Mouse (Mus musculus) intestine, embryonic 15.5 days (tissue): Measurements from ENCODE around the gene Tshz2. TPM values are rescaled to one million over a fixed set of nuclear protein-coding genes. Genes with fewer than 3 reads are reported as not detected.

ENCODE experiments used
- ATAC-seq: fragments of 200-750 bp; cut with Nextera tagmentation; 2 replicates; pipeline ENCODE4 v1.8.0; 2017; ENCODE audit warnings: moderate TSS enrichment, moderate library complexity
- H3K27ac ChIP-seq: fragments of 300-500 bp; sonication (generic); 2 replicates; pipeline ENCODE4 v1.5.1; 2015; ENCODE audit warnings: mild to moderate bottlenecking, inconsistent platforms
- H3K27me3 ChIP-seq: fragments of 300-500 bp; sonication (generic); replicated peaks from 2 replicates; pipeline ENCODE4 v1.6.1; 2015; ENCODE audit warnings: inconsistent platforms
- H3K36me3 ChIP-seq: fragments of 300-500 bp; sonication (generic); 2 replicates; pipeline ENCODE4 v1.6.1; 2015; ENCODE audit warnings: inconsistent platforms
- H3K4me1 ChIP-seq: fragments of 300-500 bp; sonication (generic); replicated peaks from 2 replicates; pipeline ENCODE4 v1.6.1; 2015; ENCODE audit warnings: inconsistent platforms
- H3K4me2 ChIP-seq: fragments of 300-500 bp; sonication (generic); replicated peaks from 2 replicates; pipeline ENCODE4 v1.6.1; 2015; ENCODE audit warnings: mild to moderate bottlenecking, inconsistent platforms
- H3K4me3 ChIP-seq: fragments of 300-500 bp; sonication (generic); replicated peaks from 2 replicates; pipeline ENCODE4 v1.5.1; 2015; ENCODE audit warnings: inconsistent platforms
- H3K9ac ChIP-seq: fragments of 300-500 bp; sonication (generic); 2 replicates; pipeline ENCODE4 v1.6.1; 2015; ENCODE audit warnings: inconsistent platforms
- H3K9me3 ChIP-seq: fragments of 300-500 bp; sonication (generic); 2 replicates; pipeline ENCODE4 v1.6.1; 2016; ENCODE audit warnings: inconsistent platforms
- WGBS: fragments of 180-500 bp; shearing (Covaris S2); methylation state at CpG from one replicate; pipeline ENCODE4 v1.1.7; 2015; 5-methylcytosine and 5-hydroxymethylcytosine counted together
- polyA plus RNA-seq: library from polyadenylated mRNA; unstranded; fragments of >200 nt; fragmentation: Nextera tagmentation; extraction: Ambion mirVana; gene quantifications from 2 replicates; pipeline ENCODE4 v1.2.1, GENCODE M21; 2015

The Tshz2 gene
- polyA plus RNA-seq, 1 experiment from 2014 or later: 17.2 TPM

DNA sequence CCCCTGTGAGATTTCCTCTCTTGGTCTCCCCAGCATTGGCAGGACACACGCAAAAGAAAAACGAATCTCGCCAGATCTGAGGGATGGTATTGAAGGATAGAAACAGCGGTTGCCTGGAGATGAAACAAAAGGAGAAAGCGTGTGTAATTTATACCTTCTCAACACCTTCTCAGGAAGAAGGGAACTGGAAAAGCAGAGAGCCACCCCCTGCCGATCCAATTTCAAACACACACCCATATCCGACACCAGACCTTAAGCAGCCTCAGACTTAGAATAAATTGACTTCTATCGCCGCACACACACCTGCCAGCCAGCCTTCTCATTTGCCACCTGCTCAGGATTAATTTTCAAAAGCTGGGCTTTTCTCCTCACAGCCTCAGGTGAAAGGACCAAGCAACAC lies 390.9 kb downstream of the Tshz2 start:
- ATAC-seq: no peak
- H3K27ac ChIP-seq: no peak overlapping the region
- no peaks in the 10 kb centered on the region for H3K4me1 ChIP-seq
- no peaks in the 10 kb centered on the region for H3K9me3 ChIP-seq
- no peak overlapping the region for H3K9ac ChIP-seq
- 81% methylated on average over 9 of the region's 9 CpGs for WGBS
- H3K36me3 ChIP-seq: no peaks in the 10 kb centered on the region
- no peak overlapping the region for H3K4me2 ChIP-seq
- H3K27me3 ChIP-seq: no peaks in the 10 kb centered on the region
- H3K4me3 ChIP-seq: no peak overlapping the region

- no peak overlapping the region for H3K4me2 ChIP-seq
- no peak overlapping the region for H3K27ac ChIP-seq
- no peaks in the 10 kb centered on the region for H3K4me1 ChIP-seq
- H3K9ac ChIP-seq: no peak overlapping the region
- no peak overlapping the region for H3K4me3 ChIP-seq
- H3K27me3 ChIP-seq: no peaks in the 10 kb centered on the region
- H3K36me3 ChIP-seq: no peaks in the 10 kb centered on the region
- WGBS: 87% methylated on average over 8 of the region's 8 CpGs
- H3K9me3 ChIP-seq: no peaks in the 10 kb centered on the region
- no peak for ATAC-seq
These were observed 392.1 kb downstream of the Tshz2 start for GRCm38 (mm10) chr2:170024939-170025338.

DNA sequence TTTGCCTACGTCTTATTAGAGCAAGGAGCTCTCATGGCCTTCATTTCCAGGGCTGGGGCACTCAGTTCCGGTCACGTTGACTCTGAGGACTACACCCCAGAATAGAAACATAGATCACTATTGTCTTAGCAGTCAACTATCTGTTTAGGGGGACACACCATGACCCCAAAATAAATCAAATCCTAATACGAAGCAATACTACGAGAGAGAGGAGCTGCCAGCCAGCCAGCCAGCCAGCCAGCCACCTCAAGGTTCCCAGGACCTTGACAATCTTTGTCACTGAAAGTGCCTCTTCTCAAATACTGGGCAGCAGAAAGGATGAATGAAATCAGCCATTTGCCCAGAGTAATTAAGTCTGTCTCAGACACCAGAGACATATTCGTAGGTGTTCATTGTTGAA lies 393.1 kb downstream of the Tshz2 start:
- Histone ChIP-seq H3K4me1 (no peaks in the 10 kb centered on the region), H3K9me3 (no peaks in the 10 kb centered on the region), H3K4me2 (no peak overlapping the region), H3K9ac (no peak overlapping the region), H3K27me3 (no peaks in the 10 kb centered on the region), H3K36me3 (no peaks in the 10 kb centered on the region), H3K27ac (no peak overlapping the region), H3K4me3 (no peak overlapping the region)
- ATAC-seq: no peak
- WGBS: 91% methylated on average over 6 of the region's 6 CpGs

DNA sequence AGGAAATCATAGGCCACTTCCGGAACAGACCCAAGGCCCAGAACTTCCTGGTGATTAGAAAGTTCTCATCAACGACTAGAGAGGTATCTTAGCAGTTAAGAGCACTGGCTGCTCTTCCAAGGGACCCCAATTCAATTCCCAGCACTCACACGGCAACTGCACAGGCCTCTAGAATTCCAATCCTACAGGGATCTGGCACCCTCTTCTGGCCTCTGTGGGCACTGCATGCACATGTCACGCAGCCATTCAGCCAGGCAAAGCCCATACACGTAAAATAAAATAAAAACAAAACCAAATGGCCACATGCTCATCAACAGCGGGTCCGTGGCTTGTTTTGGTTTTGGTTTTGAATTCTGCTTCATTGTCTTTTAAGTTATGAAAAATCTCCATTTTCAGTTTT lies 395.0 kb downstream of the Tshz2 start:
- Histone ChIP-seq H3K36me3 (no peaks in the 10 kb centered on the region), H3K9ac (no peak overlapping the region), H3K27me3 (no peaks in the 10 kb centered on the region), H3K9me3 (no peaks in the 10 kb centered on the region), H3K27ac (no peak overlapping the region), H3K4me3 (no peak overlapping the region), H3K4me2 (no peak overlapping the region), H3K4me1 (peaks cover 1% of the 10 kb centered on the region)
- ATAC-seq: no peak
- WGBS: 92% methylated on average over 7 of the region's 7 CpGs

DNA sequence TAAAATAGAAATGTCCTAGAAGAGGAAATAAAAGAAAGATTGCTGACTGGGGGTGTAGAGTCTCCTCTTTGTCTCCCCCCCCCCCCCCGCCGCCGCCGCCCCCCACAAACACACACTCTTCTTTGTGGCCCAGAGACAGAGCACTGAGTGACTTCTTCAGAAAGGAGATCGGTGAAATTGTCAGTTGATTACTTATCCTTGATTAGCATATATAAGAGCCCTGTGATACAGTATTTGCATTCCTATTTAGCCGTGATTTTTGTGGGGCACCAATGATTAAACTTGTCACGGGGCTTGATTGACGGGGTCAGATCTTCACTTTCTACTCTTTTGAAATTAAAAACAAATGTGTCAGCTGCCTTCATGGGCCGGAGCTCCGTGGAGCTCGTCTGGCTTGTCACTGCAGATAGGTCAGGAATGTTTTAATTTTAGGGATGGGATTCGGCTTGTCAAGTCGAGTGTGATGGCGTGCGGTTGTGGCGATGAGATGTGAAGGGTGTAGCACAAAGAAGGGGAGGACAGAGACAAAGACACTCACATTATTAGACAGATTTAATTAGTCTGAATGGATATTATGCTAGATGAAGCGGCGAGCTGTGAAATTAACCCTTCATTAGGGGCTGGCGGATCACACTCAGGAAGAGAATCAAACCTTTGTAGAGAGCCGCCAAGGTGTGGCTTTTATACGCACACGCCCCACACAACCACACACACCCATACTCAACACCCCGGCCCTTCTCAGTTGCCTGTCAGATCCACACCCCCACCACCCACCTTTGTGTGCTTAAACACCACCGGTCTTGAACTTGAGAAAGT lies 395.9 kb downstream of the Tshz2 start:
- H3K27ac ChIP-seq: no peak overlapping the region
- H3K9me3 ChIP-seq: no peaks in the 10 kb centered on the region
- 89% methylated on average over 24 of the region's 24 CpGs for WGBS
- H3K4me2 ChIP-seq: no peak overlapping the region
- H3K9ac ChIP-seq: no peak overlapping the region
- no peak overlapping the region for H3K4me3 ChIP-seq
- peaks cover 5% of the 10 kb centered on the region for H3K4me1 ChIP-seq
- H3K27me3 ChIP-seq: no peaks in the 10 kb centered on the region
- no peaks in the 10 kb centered on the region for H3K36me3 ChIP-seq
- ATAC-seq: no peak

DNA sequence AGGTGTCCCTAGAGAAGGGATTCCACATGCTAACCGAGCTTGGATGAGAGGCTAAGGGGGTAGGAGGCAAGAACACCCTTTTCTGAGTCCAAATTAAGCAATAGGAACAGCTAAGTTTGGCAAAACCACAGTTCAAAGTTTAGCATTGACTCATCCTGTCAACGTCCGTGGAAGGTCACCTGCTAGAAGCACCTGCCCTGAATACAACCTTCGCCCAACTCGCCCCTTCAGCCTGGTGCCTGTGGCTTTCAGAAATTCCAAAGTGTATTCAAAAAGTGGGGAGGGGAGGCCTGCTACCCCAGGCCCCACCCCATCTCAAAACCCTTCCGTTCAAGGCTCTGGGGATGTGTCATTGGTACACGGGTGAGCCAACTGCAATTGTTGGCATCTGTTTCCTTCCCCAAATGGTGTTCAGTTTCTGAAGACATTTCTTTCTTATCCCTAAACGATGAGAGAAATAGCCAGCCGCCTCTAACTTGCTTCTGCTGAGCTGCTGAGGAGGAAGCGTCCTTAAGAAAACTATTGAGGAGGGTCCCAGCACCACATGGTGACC lies 396.6 kb downstream of the Tshz2 start:
- WGBS: 81% methylated on average over 10 of the region's 10 CpGs
- H3K27me3 ChIP-seq: no peaks in the 10 kb centered on the region
- no peak for ATAC-seq

GRCm38 (mm10) chr2:170031226-170031625 lies 398.4 kb downstream of the Tshz2 start:
- Histone ChIP-seq H3K4me1 (peaks cover 5% of the 10 kb centered on the region), H3K27ac (no peak overlapping the region), H3K9ac (no peak overlapping the region), H3K4me3 (no peak overlapping the region), H3K4me2 (no peak overlapping the region), H3K36me3 (no peaks in the 10 kb centered on the region), H3K9me3 (no peaks in the 10 kb centered on the region), H3K27me3 (no peaks in the 10 kb centered on the region)
- no peak for ATAC-seq
- WGBS: 93% methylated on average over 12 of the region's 12 CpGs

More for the DNA sequence above, 396.6 kb downstream of the Tshz2 start:
- H3K4me1 ChIP-seq: peaks cover 5% of the 10 kb centered on the region
- no peaks in the 10 kb centered on the region for H3K9me3 ChIP-seq
- H3K4me3 ChIP-seq: no peak overlapping the region
- H3K36me3 ChIP-seq: no peaks in the 10 kb centered on the region
- no peak overlapping the region for H3K27ac ChIP-seq
- no peak overlapping the region for H3K4me2 ChIP-seq
- no peak overlapping the region for H3K9ac ChIP-seq

DNA sequence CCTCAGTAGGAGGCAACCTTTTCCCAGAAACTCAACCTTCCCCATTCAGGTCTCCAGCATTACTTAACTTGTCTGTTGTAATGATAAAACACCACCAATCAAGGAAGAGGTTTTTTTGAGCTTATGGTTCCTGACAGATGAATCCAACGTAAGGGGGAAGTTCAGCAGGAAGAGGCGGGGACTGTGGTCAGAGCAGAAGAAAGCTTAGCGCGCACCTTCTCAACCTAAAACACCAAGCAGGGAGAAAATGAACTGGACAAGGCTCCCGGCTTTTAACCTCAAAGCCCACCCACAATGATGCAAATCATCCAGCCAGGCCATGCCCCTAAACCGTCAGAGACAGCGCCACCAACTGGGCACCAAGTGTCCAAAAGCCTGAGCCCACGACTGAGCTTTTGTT lies 399.1 kb downstream of the Tshz2 start:
- no peak overlapping the region for H3K4me2 ChIP-seq
- H3K4me3 ChIP-seq: no peak overlapping the region
- H3K36me3 ChIP-seq: no peaks in the 10 kb centered on the region
- H3K4me1 ChIP-seq: peaks cover 5% of the 10 kb centered on the region
- H3K9ac ChIP-seq: no peak overlapping the region
- no peak for ATAC-seq
- 76% methylated on average over 8 of the region's 8 CpGs for WGBS
- no peaks in the 10 kb centered on the region for H3K27me3 ChIP-seq
- no peaks in the 10 kb centered on the region for H3K9me3 ChIP-seq
- no peak overlapping the region for H3K27ac ChIP-seq

- Histone ChIP-seq H3K27me3 (no peaks in the 10 kb centered on the region), H3K4me1 (peaks cover 5% of the 10 kb centered on the region), H3K9ac (no peak overlapping the region), H3K9me3 (no peaks in the 10 kb centered on the region), H3K36me3 (no peaks in the 10 kb centered on the region), H3K4me3 (no peak overlapping the region), H3K4me2 (no peak overlapping the region), H3K27ac (peak overlapping the region; percentile 78)
- WGBS: 37% methylated on average over 5 of the region's 5 CpGs
- peak; percentile 58 for ATAC-seq
These were observed 400.4 kb downstream of the Tshz2 start for GRCm38 (mm10) chr2:170033219-170033618.

DNA sequence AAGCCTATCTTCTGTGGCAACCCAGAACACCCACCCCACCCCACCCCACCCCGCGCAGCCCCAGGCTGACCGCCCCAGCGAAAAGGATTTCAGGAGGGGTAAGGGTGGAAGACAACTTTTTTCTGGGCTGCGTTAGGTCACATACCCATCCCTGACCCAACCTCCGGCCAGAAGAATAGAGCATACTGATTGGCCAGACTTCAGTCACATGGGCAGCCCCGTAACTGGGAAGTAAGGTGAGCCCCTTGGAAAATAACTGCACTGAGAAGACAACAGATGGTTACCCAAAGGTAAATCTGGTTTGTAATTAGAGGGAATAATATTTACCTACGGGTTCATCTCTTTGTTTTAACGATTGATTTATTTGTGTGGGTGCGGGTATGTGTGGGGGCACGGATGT lies 402.0 kb downstream of the Tshz2 start:
- WGBS: 90% methylated on average over 11 of the region's 11 CpGs
- Histone ChIP-seq H3K9me3 (no peaks in the 10 kb centered on the region), H3K27ac (no peak overlapping the region), H3K4me2 (no peak overlapping the region), H3K4me3 (no peak overlapping the region), H3K36me3 (no peaks in the 10 kb centered on the region), H3K9ac (no peak overlapping the region), H3K4me1 (peaks cover 7% of the 10 kb centered on the region), H3K27me3 (no peaks in the 10 kb centered on the region)
- no peak for ATAC-seq

GRCm38 (mm10) chr2:170036791-170037241 lies 404.0 kb downstream of the Tshz2 start:
- no peak overlapping the region for H3K4me2 ChIP-seq
- H3K9ac ChIP-seq: no peak overlapping the region
- no peak for ATAC-seq
- H3K36me3 ChIP-seq: no peaks in the 10 kb centered on the region
- H3K9me3 ChIP-seq: no peaks in the 10 kb centered on the region
- no peak overlapping the region for H3K27ac ChIP-seq
- peaks cover 16% of the 10 kb centered on the region for H3K4me1 ChIP-seq
- WGBS: 38% methylated on average over 11 of the region's 11 CpGs
- no peak overlapping the region for H3K4me3 ChIP-seq
- H3K27me3 ChIP-seq: no peaks in the 10 kb centered on the region

GRCm38 (mm10) chr2:170037346-170037745 lies 404.5 kb downstream of the Tshz2 start:
- Histone ChIP-seq H3K27me3 (no peaks in the 10 kb centered on the region), H3K36me3 (no peaks in the 10 kb centered on the region), H3K27ac (no peak overlapping the region), H3K9me3 (no peaks in the 10 kb centered on the region), H3K4me1 (peaks cover 16% of the 10 kb centered on the region), H3K4me3 (no peak overlapping the region), H3K9ac (no peak overlapping the region), H3K4me2 (no peak overlapping the region)
- no peak for ATAC-seq
- WGBS: 70% methylated on average over 13 of the region's 13 CpGs

GRCm38 (mm10) chr2:170039772-170040171 lies 407.0 kb downstream of the Tshz2 start:
- H3K27ac ChIP-seq: no peak overlapping the region
- H3K9me3 ChIP-seq: no peaks in the 10 kb centered on the region
- 63% methylated on average over 14 of the region's 14 CpGs for WGBS
- H3K36me3 ChIP-seq: no peaks in the 10 kb centered on the region
- peaks cover 11% of the 10 kb centered on the region for H3K4me1 ChIP-seq
- no peak overlapping the region for H3K4me2 ChIP-seq
- H3K4me3 ChIP-seq: no peak overlapping the region
- no peaks in the 10 kb centered on the region for H3K27me3 ChIP-seq
- no peak for ATAC-seq
- H3K9ac ChIP-seq: no peak overlapping the region
